Mouse (Mus musculus): ENCODE results near the gene Vmn1r48. TPM values are rescaled to one million over a fixed set of nuclear protein-coding genes. Genes with fewer than 3 reads are reported as not detected.
"Not testable (repeated sequence)": the region's sequence is repeated elsewhere in the genome, so short reads cannot be mapped to it uniquely, and the experiment has no call there.

Gene Vmn1r48
- total RNA-seq (2021), result not detected
- long read RNA-seq, experiment 1, result 0 reads
- long read RNA-seq, experiment 2, result 0 reads

DNA sequence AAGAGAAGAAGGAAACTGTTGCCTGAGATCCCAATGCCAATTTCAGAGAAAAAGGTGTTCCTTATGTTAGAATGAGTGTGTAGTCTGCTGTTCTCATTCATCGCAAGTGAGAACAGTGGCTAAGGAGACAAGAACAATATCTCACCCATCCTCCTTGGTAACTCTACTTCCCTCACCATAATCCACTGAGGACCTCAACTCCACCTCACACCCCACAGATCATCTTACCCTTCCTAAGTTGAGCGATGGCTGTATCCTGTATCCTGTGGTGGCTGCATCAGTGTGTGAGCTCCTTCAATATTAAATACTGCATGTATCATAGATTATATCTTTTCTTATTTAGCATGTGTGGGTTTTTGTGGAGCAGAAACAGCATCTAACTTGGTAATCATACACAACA, at the start of gene Vmn1r48:
Gene Vmn1r48, minus strand, starts transcription at position 101 of the 400 bp plus-strand sequence.
- DNase-seq (ENCODE audit: low spot score in 2 of 2), result not testable (repeated sequence)

DNA sequence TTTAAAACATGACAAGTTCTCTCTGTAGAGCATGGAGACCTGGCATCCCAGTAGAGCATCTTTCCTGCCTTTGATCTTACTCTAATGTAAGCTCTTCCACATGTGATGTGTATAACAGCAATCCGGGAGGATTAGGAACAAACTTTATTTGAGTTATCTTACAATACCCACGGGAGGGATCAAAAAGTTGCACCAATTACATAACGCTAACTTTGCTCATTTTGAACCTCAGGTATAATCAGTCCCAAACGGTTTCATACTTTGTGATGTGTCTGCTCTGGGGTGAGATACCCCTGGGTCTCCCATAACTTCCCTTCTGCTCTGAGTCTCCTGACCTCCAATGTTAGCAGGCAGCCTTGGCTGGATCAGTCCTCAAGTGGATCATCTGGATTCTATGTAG, 41.8 kb upstream of the Vmn1r48 start, which contains the start of gene Vmn1r49:
Gene Vmn1r49, minus strand, starts transcription at position 101 of the 400 bp plus-strand sequence.
- DNase-seq (ENCODE audit: low spot score in 2 of 2), result no peak

DNA sequence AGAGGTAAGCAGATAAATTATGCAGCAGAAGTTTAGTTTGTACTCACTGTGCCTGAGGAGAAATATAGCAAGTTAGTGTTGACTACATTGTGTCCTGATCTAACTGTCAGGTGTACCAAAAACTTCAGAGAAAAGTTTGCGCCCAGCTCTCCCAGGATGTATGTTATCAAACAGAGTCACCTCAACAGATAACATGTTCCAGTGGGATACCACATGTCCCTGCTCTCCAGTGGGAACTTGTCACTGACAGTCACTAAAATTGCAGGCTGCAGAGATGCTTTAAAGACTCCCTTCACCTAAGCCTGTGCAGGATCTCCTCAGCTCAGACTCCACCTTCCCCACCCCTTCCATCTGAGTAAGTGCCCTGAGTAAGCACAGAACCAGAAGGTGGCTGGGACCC, 20.8 kb downstream of the Vmn1r48 start, which contains the start of gene Vmn1r47:
Gene Vmn1r47, plus strand, starts transcription at position 301 of the 400 bp plus-strand sequence.
- DNase-seq (ENCODE audit: low spot score in 2 of 2), result not testable (repeated sequence)

DNA sequence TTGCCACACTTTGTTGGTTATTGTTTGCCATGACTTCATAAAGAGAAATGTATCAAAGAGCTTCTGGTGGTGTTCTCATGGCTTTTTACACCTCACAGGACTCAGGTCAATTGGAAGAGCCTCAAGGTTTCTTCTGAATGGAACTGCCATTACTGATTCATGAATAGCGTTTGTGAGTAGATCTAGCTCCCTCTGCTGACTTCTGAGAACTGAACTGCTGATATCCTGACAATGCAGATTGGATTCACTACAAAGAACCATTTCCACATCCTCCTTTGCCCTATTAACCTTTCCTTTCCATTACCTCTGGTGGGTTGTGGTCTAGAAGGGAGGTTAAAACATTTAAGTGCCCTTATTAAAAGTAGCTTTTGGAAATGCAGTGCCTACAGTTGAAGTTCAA, 50.7 kb downstream of the Vmn1r48 start:
- DNase-seq (ENCODE audit: low spot score in 2 of 2), result no peak

Other genes with a start within 250 kb of the Vmn1r48 start
- not detected for gene Vmn1r42, start 160.4 kb downstream of the Vmn1r48 start, total RNA-seq (2021)
- gene Vmn1r43, start 160.4 kb downstream of the Vmn1r48 start, total RNA-seq (2021), result not detected
- gene Vmn1r44, start 153.2 kb downstream of the Vmn1r48 start, total RNA-seq (2021), result not detected
- not detected for gene Vmn1r45, start 96.2 kb downstream of the Vmn1r48 start, total RNA-seq (2021)
- not detected for gene Vmn1r46, start 67.5 kb downstream of the Vmn1r48 start, total RNA-seq (2021)
- gene Vmn1r47, start 20.7 kb downstream of the Vmn1r48 start, total RNA-seq (2021), result not detected
- gene Vmn1r49, start 41.7 kb upstream of the Vmn1r48 start, total RNA-seq (2021), result not detected
- gene Vmn1r50, start 64.6 kb upstream of the Vmn1r48 start, total RNA-seq (2021), result not detected
- gene Vmn1r51, start 85.8 kb upstream of the Vmn1r48 start, total RNA-seq (2021), result not detected
- not detected for gene Vmn1r52, start 138.0 kb upstream of the Vmn1r48 start, total RNA-seq (2021)
- gene V1ra8, start 166.0 kb upstream of the Vmn1r48 start, total RNA-seq (2021), result not detected
- gene Vmn1r53, start 187.6 kb upstream of the Vmn1r48 start, total RNA-seq (2021), result not detected
- not detected for gene Vmn1r54, start 209.5 kb upstream of the Vmn1r48 start, total RNA-seq (2021)